8 mouse cellular contexts compared by ENCODE assay signal in the genomic region with DNA sequence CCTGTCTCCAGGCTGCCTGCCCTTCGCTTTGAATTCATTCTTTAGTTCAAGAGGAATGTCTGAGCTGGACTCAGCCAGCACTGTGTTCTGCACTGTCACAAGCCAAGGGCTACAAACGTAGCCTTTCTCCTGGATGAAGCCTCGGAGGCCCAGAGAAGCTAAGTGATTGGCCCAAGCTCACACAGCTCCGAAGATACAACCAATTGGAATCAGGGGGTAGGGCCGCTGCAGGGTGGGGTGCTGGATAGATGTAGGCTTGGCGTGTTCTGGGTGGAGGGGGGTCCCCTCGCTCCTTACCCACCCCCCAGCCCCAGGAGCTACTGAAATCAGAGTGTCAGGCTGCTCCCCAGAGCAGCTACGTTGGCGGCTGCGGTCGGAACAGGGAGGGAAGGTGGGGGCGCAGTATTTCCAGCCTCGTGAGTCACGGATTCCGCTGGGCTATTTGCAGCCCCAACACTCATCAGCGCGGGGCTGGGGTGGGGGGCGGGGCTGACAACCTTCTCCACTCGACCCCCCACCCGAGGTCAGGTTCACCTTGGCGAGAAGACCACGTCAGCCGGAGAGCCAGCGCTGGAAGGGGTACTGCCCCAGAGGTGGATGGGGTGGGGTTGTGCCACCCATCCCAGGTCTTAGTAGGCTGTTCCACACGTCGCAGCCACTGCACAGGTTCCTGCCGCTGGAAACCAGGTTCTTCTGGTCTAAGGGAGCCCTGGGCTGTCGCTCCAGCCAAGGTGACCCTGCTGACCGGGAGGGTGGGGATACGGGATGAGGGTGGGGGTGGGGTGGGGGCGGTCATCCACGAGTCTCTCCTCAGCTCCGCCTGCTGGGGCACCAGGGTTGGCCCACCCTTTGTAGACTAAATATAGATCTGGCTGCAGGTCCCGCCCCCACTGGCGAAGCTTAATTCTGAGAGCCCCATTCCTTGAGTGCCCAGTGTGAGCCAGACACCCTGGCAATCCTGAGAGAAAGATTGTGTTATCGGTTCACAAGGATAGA. TPM values are rescaled to one million over a fixed set of nuclear protein-coding genes. Genes with fewer than 3 reads are reported as not detected.
DNase-seq lines count a peak whose midpoint lies in the region; ATAC-seq and TF ChIP-seq lines count a peak whose summit lies in the region.

No protein-coding gene starts in this region.

- H3K4me3 ChIP-seq in hindbrain, embryonic 16.5 days (ENCODE audit: low read length) = peak overlapping the region; percentile 54

- CTCF ChIA-PET in Patski (lab: Charles Lee) = interaction anchor here (0.9 to 8.1 kb wide), 4 partner anchors 21 to 147 kb away, joined by 3 to 134 read pairs (median 4); no protein-coding TSS in a partner anchor

- POLR2A ChIA-PET in Patski (lab: Charles Lee) = interaction anchor here (1.0 to 1.4 kb wide), 2 partner anchors 18 to 21 kb away, joined by 3 read pairs; no protein-coding TSS in a partner anchor

- in situ Hi-C loops in Patski (cut with MboI; ENCODE audit: low pct_unique_long_range_greater_than_20kb) = no loop called here

- WGBS in hindbrain, embryonic 16.5 days = 6% methylated on average over 33 of the region's 36 CpGs

- peak overlapping the region; percentile 82 for H3K4me2 ChIP-seq in hindbrain, embryonic 16.5 days (ENCODE audit: low read length)

- H3K36me3 ChIP-seq in hindbrain, embryonic 16.5 days (ENCODE audit: control insufficient read depth, insufficient read depth, low read length) = no peaks in the 10 kb centered on the region

- TF ChIP-seq CTCF in Patski (IDR thresholded peaks at IDR 0.05) = no peak

- peak overlapping the region; percentile 73 for H3K9ac ChIP-seq in hindbrain, embryonic 16.5 days (ENCODE audit: low read depth, low read length)

- peak; percentile 61 for DNase-seq in Patski (ENCODE audit: low read depth, low spot score)
- peak; percentile 49 for DNase-seq in cerebellum, adult 9-11 months
- peak; percentile 77 to 78 for DNase-seq in frontal cortex, postnatal 36 days (ENCODE audit: low spot score in 2 of 2)
- DNase-seq in layer of hippocampus, postnatal 36 days = peak; percentile 59 to 61
- DNase-seq in lung, postnatal 36 days = peak; percentile 43
- peak; percentile 79 for DNase-seq in right cerebral cortex, postnatal 25 days
- DNase-seq in c-Kit-positive CD71-positive TER-119-positive erythroid progenitor cells, embryonic 14.5 days (ENCODE audit: low spot score) = no peak

- peaks cover 14% of the 10 kb centered on the region for H3K4me1 ChIP-seq in hindbrain, embryonic 16.5 days (ENCODE audit: control insufficient read depth, insufficient read depth, low read depth, low read length)

- H3K9me3 ChIP-seq in hindbrain, embryonic 16.5 days (ENCODE audit: control insufficient read depth, low read length) = no peaks in the 10 kb centered on the region

- H3K27me3 ChIP-seq in Patski = no peaks in the 10 kb centered on the region
- no peaks in the 10 kb centered on the region for H3K27me3 ChIP-seq in hindbrain, embryonic 16.5 days (replicated peaks; ENCODE audit: control insufficient read depth, insufficient read depth, low read length)

- peak overlapping the region; percentile 76 for H3K27ac ChIP-seq in hindbrain, embryonic 16.5 days (ENCODE audit: low read depth, low read length)

- ATAC-seq in Patski = peak; percentile 70
- peak; percentile 96 for ATAC-seq in hindbrain, embryonic 16.5 days

RNA-seq across cellular contexts. Expression of a gene that starts 5.2 kb away (rescaled TPM):
- 0.24 TPM for polyA plus RNA-seq in Patski (2021)
- 0.09 and 0.66 TPM in 2 replicates for polyA plus RNA-seq in hindbrain, embryonic 16.5 days (2015; fragmentation: Nextera tagmentation; extraction: Ambion mirVana)
- not detected for total RNA-seq in layer of hippocampus, postnatal 36 days (2021)

RNA-seq across cellular contexts. Expression of a gene that starts 10.0 kb away (rescaled TPM):
- polyA plus RNA-seq in Patski (2021) = 1.2 TPM
- polyA plus RNA-seq in hindbrain, embryonic 16.5 days (2015; fragmentation: Nextera tagmentation; extraction: Ambion mirVana) = not detected in 2 replicates
- not detected for total RNA-seq in layer of hippocampus, postnatal 36 days (2021)

RNA-seq across cellular contexts. Expression of a gene that starts 10.1 kb away (rescaled TPM):
- polyA plus RNA-seq in Patski (2021) = 0.06 TPM
- 0.35 and 0.41 TPM in 2 replicates for polyA plus RNA-seq in hindbrain, embryonic 16.5 days (2015; fragmentation: Nextera tagmentation; extraction: Ambion mirVana)
- 1 to 10 TPM; 4.7 to 5.1 TPM for total RNA-seq in layer of hippocampus, postnatal 36 days (2021)

RNA-seq across cellular contexts. Expression of a gene that starts 18.7 kb away (rescaled TPM):
- 19.8 TPM for polyA plus RNA-seq in Patski (2021)
- polyA plus RNA-seq in hindbrain, embryonic 16.5 days (2015; fragmentation: Nextera tagmentation; extraction: Ambion mirVana) = 39.5 and 39.6 TPM in 2 replicates
- total RNA-seq in layer of hippocampus, postnatal 36 days (2021) = 10 to 100 TPM; 34.1 to 34.9 TPM

RNA-seq across cellular contexts. Expression of a gene that starts 27.3 kb away (rescaled TPM):
- polyA plus RNA-seq in Patski (2021) = 0.12 TPM
- polyA plus RNA-seq in hindbrain, embryonic 16.5 days (2015; fragmentation: Nextera tagmentation; extraction: Ambion mirVana) = 0.57 and 0.78 TPM in 2 replicates
- not detected for total RNA-seq in layer of hippocampus, postnatal 36 days (2021)
